Mouse (Mus musculus) heart, embryonic 14.5 days (tissue): Measurements from ENCODE around the gene Nipal1. TPM values are rescaled to one million over a fixed set of nuclear protein-coding genes. Genes with fewer than 3 reads are reported as not detected.

ENCODE experiments used
- ATAC-seq: fragments of 200-750 bp; cut with Nextera tagmentation; 2 replicates; pipeline ENCODE4 v1.8.0; 2017; ENCODE audit warnings: low read depth, moderate TSS enrichment; ENCODE audit not compliant: insufficient number of reproducible peaks, insufficient read depth, low FRiP score
- H3K27ac ChIP-seq, 2 experiments: fragments of 200-500 bp in 1 of 2; fragments of 300-500 bp in 1 of 2; sonication (generic) in 1 of 2; replicated peaks in 1 of 2; 2 replicates each; pipeline ENCODE4 v1.5.1; 2012 to 2014; ENCODE audit warnings: low read depth in 2 of 2, low read length in 2 of 2, control low read depth in 1 of 2, mild to moderate bottlenecking in 1 of 2, mixed read lengths in 1 of 2; ENCODE audit not compliant: control insufficient read depth in 1 of 2, insufficient read depth in 1 of 2
- H3K27me3 ChIP-seq: fragments of 300-500 bp; sonication (generic); 2 replicates; pipeline ENCODE4 v1.6.1; 2014; ENCODE audit warnings: mild to moderate bottlenecking, low read length, control low read depth; ENCODE audit not compliant: control insufficient read depth, insufficient read depth
- H3K36me3 ChIP-seq: fragments of 300-500 bp; sonication (generic); 2 replicates; pipeline ENCODE4 v1.6.1; 2014; ENCODE audit warnings: mild to moderate bottlenecking, control low read depth, low read length, mixed read lengths; ENCODE audit not compliant: control insufficient read depth, insufficient read depth
- H3K4me1 ChIP-seq, 2 experiments: fragments of 200-500 bp in 1 of 2; fragments of 300-500 bp in 1 of 2; sonication (generic) in 1 of 2; 2 replicates each; pipeline ENCODE4 v1.6.1; 2012 to 2014; ENCODE audit warnings: low read length in 2 of 2, control low read depth in 1 of 2, mixed read lengths in 1 of 2; ENCODE audit not compliant: control insufficient read depth in 2 of 2, insufficient read depth in 2 of 2
- H3K4me2 ChIP-seq: fragments of 300-500 bp; sonication (generic); 2 replicates; pipeline ENCODE4 v1.6.1; 2014; ENCODE audit warnings: mild to moderate bottlenecking, low read length
- H3K4me3 ChIP-seq, 2 experiments: fragments of 200-500 bp in 1 of 2; fragments of 300-500 bp in 1 of 2; sonication (generic) in 1 of 2; 2 replicates each; pipeline ENCODE4 v1.5.1; 2012 to 2014; ENCODE audit warnings: low read length in 2 of 2, mild to moderate bottlenecking in 2 of 2, control low read depth in 1 of 2, low read depth in 1 of 2, moderate library complexity in 1 of 2; ENCODE audit not compliant: control insufficient read depth in 1 of 2, insufficient read depth in 1 of 2
- H3K9ac ChIP-seq: fragments of 300-500 bp; sonication (generic); 2 replicates; pipeline ENCODE4 v1.6.1; 2014; ENCODE audit warnings: mild to moderate bottlenecking, low read length
- H3K9me3 ChIP-seq: fragments of 300-500 bp; sonication (generic); 2 replicates; pipeline ENCODE4 v1.6.1; 2016; ENCODE audit warnings: low read length, control low read depth; ENCODE audit not compliant: control insufficient read depth
- WGBS: fragments of 180-500 bp; shearing (Covaris S2); extraction: QIAGEN DNeasy Blood & Tissue Kit; methylation state at CpG from one replicate; pipeline ENCODE4 v1.1.7; 2014; 5-methylcytosine and 5-hydroxymethylcytosine counted together
- polyA plus RNA-seq: library from polyadenylated mRNA; unstranded; fragments of >200 nt; fragmentation: Nextera tagmentation; extraction: Ambion mirVana; gene quantifications from 2 replicates; pipeline ENCODE4 v1.2.1, GENCODE M21; 2014

The Nipal1 gene
- polyA plus RNA-seq, 1 experiment from 2014 or later, result not detected

DNA sequence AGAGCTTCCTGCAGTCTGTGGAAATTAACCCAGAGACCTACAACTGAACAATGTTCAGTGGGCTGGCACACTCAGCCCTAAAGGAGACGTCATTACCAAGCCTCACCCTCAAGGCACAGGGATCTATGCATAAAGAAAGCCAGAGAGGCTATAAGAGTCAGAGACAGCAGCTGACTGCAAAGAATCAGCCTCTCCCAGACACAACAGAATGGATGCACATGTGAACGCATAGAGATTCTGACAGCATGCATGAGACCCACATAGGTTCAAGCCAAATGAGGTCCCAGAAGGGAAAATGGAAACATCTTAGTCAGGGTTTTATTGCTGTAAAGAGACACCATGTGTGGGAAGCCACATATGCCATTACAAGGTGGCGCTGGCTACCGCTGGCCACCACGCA, 42.9 kb downstream of the Nipal1 start:
- H3K4me1 ChIP-seq, result no peaks in the 10 kb centered on the region
- 0 out of 2 replicates have a peak, but pooled peaks cover 3% of the 10 kb centered on the region for H3K9me3 ChIP-seq
- H3K4me2 ChIP-seq, result no peak overlapping the region
- H3K36me3 ChIP-seq, result no peaks in the 10 kb centered on the region
- WGBS, result 90% methylated on average over 5 of the region's 5 CpGs
- H3K4me3 ChIP-seq, result no peak overlapping the region
- H3K27ac ChIP-seq, result no peak overlapping the region
- no peaks in the 10 kb centered on the region for H3K27me3 ChIP-seq
- ATAC-seq, result no peak
- no peak overlapping the region for H3K9ac ChIP-seq

DNA sequence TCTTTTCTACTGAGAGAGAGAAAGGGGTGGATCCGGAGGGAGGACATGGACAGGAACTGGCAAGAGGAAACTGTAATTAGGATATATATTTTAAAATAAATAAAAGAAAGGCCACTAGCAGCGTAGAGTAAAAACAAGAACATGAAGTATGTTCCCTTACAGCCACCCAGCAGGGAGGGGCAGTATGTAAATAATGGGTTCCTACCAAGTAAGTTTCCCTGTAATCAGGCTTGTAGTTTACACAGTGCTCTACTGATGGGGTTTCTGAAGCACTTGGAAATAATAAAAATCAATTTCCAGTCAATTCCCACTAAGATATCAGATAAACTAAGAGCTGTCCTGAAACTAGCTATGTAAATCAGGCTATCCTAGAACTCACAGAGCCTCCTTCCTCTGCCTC, 47.1 kb downstream of the Nipal1 start:
- Histone ChIP-seq H3K27me3 (no peaks in the 10 kb centered on the region), H3K4me1 (no peaks in the 10 kb centered on the region), H3K9ac (no peak overlapping the region), H3K9me3 (no peaks in the 10 kb centered on the region), H3K4me2 (no peak overlapping the region), H3K36me3 (no peaks in the 10 kb centered on the region), H3K27ac (no peak overlapping the region), H3K4me3 (no peak overlapping the region)
- no peak for ATAC-seq
- 83% methylated on average over 2 of the region's 2 CpGs for WGBS

DNA sequence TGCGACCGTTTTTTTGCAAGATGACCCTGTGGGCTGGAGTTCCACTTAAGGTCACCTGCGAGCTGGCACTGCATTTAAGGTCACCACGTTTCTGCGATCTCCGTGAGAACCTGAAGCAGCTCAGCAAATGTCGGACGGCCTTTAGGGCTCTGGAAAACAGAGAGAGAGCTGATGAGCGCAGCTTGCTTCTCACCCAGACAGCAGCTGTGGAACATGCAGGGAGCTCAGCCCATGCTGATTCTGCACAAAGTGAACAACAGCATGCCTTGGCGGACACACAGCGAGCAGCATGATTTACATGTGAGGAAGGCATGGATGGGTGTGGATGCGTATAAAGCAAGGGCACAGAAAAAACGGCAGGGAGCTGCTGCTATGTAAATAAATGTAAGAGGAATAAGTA, 48.9 kb downstream of the Nipal1 start:
- Histone ChIP-seq H3K36me3 (no peaks in the 10 kb centered on the region), H3K9ac (no peak overlapping the region), H3K4me2 (no peak overlapping the region), H3K4me3 (no peak overlapping the region), H3K4me1 (no peaks in the 10 kb centered on the region), H3K9me3 (no peaks in the 10 kb centered on the region), H3K27me3 (no peaks in the 10 kb centered on the region), H3K27ac (no peak overlapping the region)
- 82% methylated on average over 13 of the region's 13 CpGs for WGBS
- no peak for ATAC-seq

DNA sequence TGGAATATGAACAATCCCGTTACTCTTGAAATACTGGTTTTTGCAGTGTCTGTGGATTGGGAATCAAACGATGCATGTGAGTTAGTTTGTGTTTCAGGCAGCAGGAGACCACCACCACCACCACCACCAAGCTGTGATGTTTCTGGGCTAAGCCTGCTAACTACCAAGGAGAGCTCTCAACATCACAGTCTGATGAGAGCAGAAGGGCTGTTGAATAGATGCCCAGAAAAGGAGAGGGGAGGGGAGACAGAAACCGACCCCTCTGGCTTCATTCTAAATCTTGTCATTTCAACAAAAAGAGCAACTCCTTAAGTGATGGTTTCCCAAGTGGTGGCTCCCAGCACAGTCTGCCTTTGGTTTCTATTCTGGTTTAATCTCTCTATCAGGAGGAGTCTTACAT, 50.7 kb downstream of the Nipal1 start:
- WGBS, result 55% methylated on average over 3 of the region's 3 CpGs
- Histone ChIP-seq H3K27ac (no peak overlapping the region), H3K27me3 (no peaks in the 10 kb centered on the region), H3K9me3 (no peaks in the 10 kb centered on the region), H3K4me3 (no peak overlapping the region), H3K9ac (no peak overlapping the region), H3K4me1 (no peaks in the 10 kb centered on the region), H3K36me3 (no peaks in the 10 kb centered on the region), H3K4me2 (no peak overlapping the region)
- ATAC-seq, result no peak

GRCm38 (mm10) chr5:72698818-72699499, 51.4 kb downstream of the Nipal1 start:
- H3K27ac ChIP-seq, result no peak overlapping the region
- H3K9ac ChIP-seq, result no peak overlapping the region
- H3K9me3 ChIP-seq, result no peaks in the 10 kb centered on the region
- ATAC-seq, result no peak
- no peaks in the 10 kb centered on the region for H3K4me1 ChIP-seq
- no peaks in the 10 kb centered on the region for H3K27me3 ChIP-seq
- H3K4me3 ChIP-seq, result no peak overlapping the region
- 58% methylated on average over 7 of the region's 7 CpGs for WGBS
- H3K36me3 ChIP-seq, result no peaks in the 10 kb centered on the region
- H3K4me2 ChIP-seq, result no peak overlapping the region

- no peak for ATAC-seq
- H3K4me2 ChIP-seq, result no peak overlapping the region
- H3K27me3 ChIP-seq, result no peaks in the 10 kb centered on the region
- H3K4me1 ChIP-seq, result no peaks in the 10 kb centered on the region
- no peaks in the 10 kb centered on the region for H3K36me3 ChIP-seq
- H3K9ac ChIP-seq, result no peak overlapping the region
- WGBS, result 57% methylated on average over 2 of the region's 2 CpGs
- no peak overlapping the region for H3K27ac ChIP-seq
- H3K4me3 ChIP-seq, result no peak overlapping the region
- H3K9me3 ChIP-seq, result no peaks in the 10 kb centered on the region
Observed at GRCm38 (mm10) chr5:72699500-72699818, 51.9 kb downstream of the Nipal1 start.

- Histone ChIP-seq H3K27ac (no peak overlapping the region), H3K4me2 (no peak overlapping the region), H3K4me3 (no peak overlapping the region), H3K27me3 (no peaks in the 10 kb centered on the region), H3K4me1 (no peaks in the 10 kb centered on the region), H3K9ac (no peak overlapping the region), H3K36me3 (no peaks in the 10 kb centered on the region), H3K9me3 (no peaks in the 10 kb centered on the region)
- ATAC-seq, result no peak
Observed at GRCm38 (mm10) chr5:72702202-72702601, 54.6 kb downstream of the Nipal1 start.

- no peak for ATAC-seq
- Histone ChIP-seq H3K4me1 (no peaks in the 10 kb centered on the region), H3K4me2 (no peak overlapping the region), H3K9ac (no peak overlapping the region), H3K27me3 (no peaks in the 10 kb centered on the region), H3K9me3 (no peaks in the 10 kb centered on the region), H3K36me3 (no peaks in the 10 kb centered on the region), H3K27ac (no peak overlapping the region), H3K4me3 (no peak overlapping the region)
- WGBS, result 56% methylated on average over 10 of the region's 10 CpGs
Observed at GRCm38 (mm10) chr5:72706095-72706494, 58.5 kb downstream of the Nipal1 start.
